Mouse (Mus musculus) intestine, embryonic 14.5 days (tissue): ENCODE measurements around the gene Pou5f2. TPM values are rescaled to one million over a fixed set of nuclear protein-coding genes. Genes with fewer than 3 reads are reported as not detected.

Experiments used
- ATAC-seq: fragments of 200-750 bp; cut with Nextera tagmentation; replicated peaks from 2 replicates; pipeline ENCODE4 v1.8.0; 2017; ENCODE audit warnings: low read depth, moderate number of reproducible peaks, moderate TSS enrichment, moderate library complexity; ENCODE audit not compliant: low FRiP score, low TSS enrichment
- DNase-seq: peaks from one replicate; pipeline ENCODE4 v3.0.0-alpha.2; 2018; ENCODE audit warnings: low spot score
- H3K27ac ChIP-seq: fragments of 300-500 bp; sonication (generic); 2 replicates; pipeline ENCODE4 v1.5.1; 2014; ENCODE audit warnings: low read depth, mild to moderate bottlenecking, control low read depth
- H3K27me3 ChIP-seq: fragments of 300-500 bp; sonication (generic); replicated peaks from 2 replicates; pipeline ENCODE4 v1.6.1; 2014; ENCODE audit warnings: low read length, control low read depth; ENCODE audit not compliant: control insufficient read depth, insufficient read depth
- H3K36me3 ChIP-seq: fragments of 300-500 bp; sonication (generic); 2 replicates; pipeline ENCODE4 v1.6.1; 2014; ENCODE audit warnings: low read length, control low read depth; ENCODE audit not compliant: control insufficient read depth, insufficient read depth
- H3K4me1 ChIP-seq: fragments of 300-500 bp; sonication (generic); replicated peaks from 2 replicates; pipeline ENCODE4 v1.6.1; 2014; ENCODE audit warnings: low read length, control low read depth, mixed read lengths; ENCODE audit not compliant: control insufficient read depth, insufficient read depth
- H3K4me2 ChIP-seq: fragments of 300-500 bp; sonication (generic); 2 replicates; pipeline ENCODE4 v1.6.1; 2014; ENCODE audit warnings: low read length
- H3K4me3 ChIP-seq: fragments of 300-500 bp; sonication (generic); 2 replicates; pipeline ENCODE4 v1.5.1; 2014; ENCODE audit warnings: low read depth, low read length, control low read depth, mixed read lengths
- H3K9ac ChIP-seq: fragments of 300-500 bp; sonication (generic); 2 replicates; pipeline ENCODE4 v1.6.1; 2014; ENCODE audit warnings: mild to moderate bottlenecking, low read length
- H3K9me3 ChIP-seq: fragments of 300-500 bp; sonication (generic); 2 replicates; pipeline ENCODE4 v1.6.1; 2016; ENCODE audit warnings: low read length, control low read depth; ENCODE audit not compliant: control insufficient read depth
- WGBS: fragments of 180-500 bp; shearing (Covaris S2); extraction: QIAGEN DNeasy Blood & Tissue Kit; methylation state at CpG from one replicate; pipeline ENCODE4 v1.1.7; 2014; 5-methylcytosine and 5-hydroxymethylcytosine counted together
- polyA plus RNA-seq: library from polyadenylated mRNA; unstranded; fragments of >200 nt; fragmentation: Nextera tagmentation; extraction: Ambion mirVana; gene quantifications from 2 replicates; pipeline ENCODE4 v1.2.1, GENCODE M21; 2014

Gene Pou5f2
- 1.3 and 1.6 TPM in 2 replicates for polyA plus RNA-seq

DNA sequence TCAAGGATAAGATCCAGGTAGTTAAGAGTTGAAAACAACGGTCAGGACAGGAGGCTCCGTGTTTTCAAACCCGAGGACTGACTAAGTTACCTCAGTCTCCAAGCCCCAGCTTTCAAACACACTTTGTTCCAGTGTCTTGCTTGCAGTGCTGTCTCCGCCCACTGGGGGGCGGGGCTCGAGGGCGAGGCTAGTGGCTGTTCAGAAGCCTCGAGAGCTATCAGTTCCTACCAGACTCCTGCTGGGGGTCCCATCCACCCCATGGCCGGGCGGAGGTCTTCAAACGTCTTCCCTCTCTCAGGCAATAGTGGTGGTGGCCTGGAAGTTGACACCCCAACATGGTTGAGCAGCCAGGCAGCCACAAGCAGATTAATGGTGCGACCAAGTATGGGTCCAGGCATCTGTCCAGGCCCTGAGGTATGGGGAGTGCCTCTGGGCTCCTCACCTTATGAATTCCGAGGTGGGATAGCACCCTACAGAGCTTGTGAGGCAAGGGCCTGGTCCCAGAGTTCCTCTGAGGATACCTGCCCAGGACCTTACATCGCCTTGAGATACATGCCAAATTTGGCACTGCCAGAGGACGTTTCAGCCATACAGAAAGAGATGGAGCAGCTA lies at the start of gene Pou5f2:
Gene Pou5f2 (plus strand): TSS at position 220 of the 612 bp plus-strand sequence.
- no peak within 1 kb of the TSS for H3K4me3 ChIP-seq
- no peak within 1 kb of the TSS for H3K4me2 ChIP-seq
- no peaks in the 10 kb centered on the region for H3K4me1 ChIP-seq
- no peak within 1 kb of the TSS for H3K9ac ChIP-seq
- ATAC-seq: no peak
- no peaks in the 10 kb centered on the region for H3K27me3 ChIP-seq
- H3K36me3 ChIP-seq: no peaks in the 10 kb centered on the region
- H3K27ac ChIP-seq: no peak within 1 kb of the TSS
- WGBS: 59% methylated on average over 15 of the region's 15 CpGs
- no peak for DNase-seq
- H3K9me3 ChIP-seq: no peaks in the 10 kb centered on the region

DNA sequence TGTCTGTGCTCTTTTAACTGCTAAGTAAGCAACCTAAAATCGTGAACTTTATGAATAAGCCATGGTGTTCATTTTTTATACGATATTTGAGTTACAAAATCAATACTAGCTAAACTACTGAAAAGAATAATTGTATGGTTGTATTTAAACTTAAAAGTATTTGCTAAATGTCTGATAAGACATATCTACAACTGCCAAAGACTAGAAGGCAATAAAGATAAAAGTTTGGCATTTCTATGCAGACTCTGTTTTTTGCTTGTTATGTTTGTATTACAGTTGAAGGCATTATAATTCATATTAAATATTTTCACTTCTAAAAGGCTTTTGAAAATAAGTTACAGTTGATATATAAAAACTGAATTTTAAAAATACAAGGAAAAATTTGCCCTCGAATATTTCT lies 48.5 kb upstream of the Pou5f2 start:
- no peak for DNase-seq
- Histone ChIP-seq H3K27me3 (no peaks in the 10 kb centered on the region), H3K9me3 (no peaks in the 10 kb centered on the region), H3K9ac (no peak overlapping the region), H3K4me2 (no peak overlapping the region), H3K27ac (no peak overlapping the region), H3K4me1 (no peaks in the 10 kb centered on the region), H3K4me3 (no peak overlapping the region), H3K36me3 (no peaks in the 10 kb centered on the region)
- WGBS: 61% methylated on average over 3 of the region's 3 CpGs
- ATAC-seq: no peak

DNA sequence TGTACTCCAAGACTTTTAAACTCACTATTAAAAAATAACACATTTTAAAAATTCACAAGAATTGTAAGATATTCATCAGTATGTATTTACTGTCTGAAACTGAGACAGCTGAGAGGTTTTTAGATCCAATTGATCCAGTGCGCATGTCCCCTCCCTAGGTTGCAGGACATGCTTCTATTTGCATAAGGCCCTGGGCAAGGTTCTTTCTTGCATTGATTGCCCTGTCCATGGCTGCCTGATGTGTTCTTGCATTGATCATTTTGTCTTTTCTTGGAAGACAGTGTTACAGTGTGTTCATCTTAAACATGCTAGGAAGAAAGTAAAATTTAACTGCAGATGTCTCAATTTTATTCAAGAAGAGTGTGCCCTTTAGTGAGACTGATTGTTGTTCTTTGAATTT lies 47.6 kb upstream of the Pou5f2 start:
- DNase-seq (no peak), ATAC-seq (no peak)
- Histone ChIP-seq H3K36me3 (no peaks in the 10 kb centered on the region), H3K4me1 (no peaks in the 10 kb centered on the region), H3K4me2 (no peak overlapping the region), H3K9ac (no peak overlapping the region), H3K27me3 (no peaks in the 10 kb centered on the region), H3K9me3 (no peaks in the 10 kb centered on the region), H3K27ac (no peak overlapping the region), H3K4me3 (no peak overlapping the region)
- 73% methylated on average over 1 of the region's 1 CpGs for WGBS

DNA sequence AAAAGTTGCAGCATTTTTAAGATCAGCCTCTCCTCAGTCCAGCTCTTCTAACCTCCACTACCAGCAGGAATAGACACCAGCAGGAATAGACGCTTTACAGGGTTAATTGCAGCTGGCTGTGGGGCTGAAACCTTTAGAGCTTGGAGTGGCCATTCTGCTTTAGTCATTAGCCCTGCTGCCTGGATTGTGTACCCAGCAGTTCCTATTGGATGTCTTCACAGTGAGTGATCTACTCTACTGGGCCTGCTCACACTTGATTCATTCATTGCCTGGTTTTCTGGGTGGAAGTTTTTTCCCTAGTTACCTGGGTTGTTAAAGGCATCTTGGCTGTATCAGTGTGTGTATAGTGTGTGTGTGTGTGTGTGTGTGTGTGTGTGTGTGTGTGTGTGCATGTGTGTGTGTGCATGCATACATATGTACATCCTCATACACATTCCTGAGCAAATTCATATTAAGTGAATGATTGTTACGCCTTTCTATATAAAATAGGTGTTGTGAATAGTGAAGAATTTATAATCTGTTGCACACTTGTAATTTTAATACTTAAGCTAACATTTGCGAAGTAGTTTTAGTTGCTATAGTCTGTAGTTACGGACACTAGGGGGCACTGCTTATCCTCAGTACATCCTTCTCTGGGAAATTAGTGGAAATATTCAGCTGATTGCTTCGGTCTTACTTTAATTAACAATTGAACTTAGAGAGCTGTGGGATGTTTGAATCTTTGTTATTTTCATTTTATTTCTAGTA lies 42.4 kb upstream of the Pou5f2 start:
- H3K4me2 ChIP-seq: no peak overlapping the region
- no peak for DNase-seq
- H3K27ac ChIP-seq: no peak overlapping the region
- no peaks in the 10 kb centered on the region for H3K9me3 ChIP-seq
- no peaks in the 10 kb centered on the region for H3K36me3 ChIP-seq
- H3K27me3 ChIP-seq: no peaks in the 10 kb centered on the region
- H3K9ac ChIP-seq: no peak overlapping the region
- H3K4me3 ChIP-seq: no peak overlapping the region
- ATAC-seq: no peak
- no peaks in the 10 kb centered on the region for H3K4me1 ChIP-seq
- 35% methylated on average over 5 of the region's 5 CpGs for WGBS

DNA sequence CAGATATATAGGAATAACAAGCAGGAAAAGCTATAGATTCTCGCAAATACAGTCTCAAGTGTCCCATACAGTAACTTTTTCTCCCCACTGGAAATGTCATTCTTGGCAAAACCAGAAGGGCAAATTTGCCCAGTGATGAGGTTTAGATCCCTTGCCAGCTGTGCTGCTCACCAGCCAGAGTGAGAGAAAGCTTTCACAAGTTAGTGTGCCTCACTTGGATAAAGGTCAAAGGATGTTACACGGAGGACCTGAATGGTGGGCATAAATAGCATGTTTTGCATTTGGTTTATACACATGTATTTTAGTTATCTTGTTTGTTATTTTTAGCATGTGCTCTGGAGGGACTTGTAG lies 41.9 kb upstream of the Pou5f2 start:
- H3K27me3 ChIP-seq: no peaks in the 10 kb centered on the region
- H3K4me3 ChIP-seq: no peak overlapping the region
- DNase-seq (no peak), ATAC-seq (no peak)
- no peaks in the 10 kb centered on the region for H3K4me1 ChIP-seq
- no peaks in the 10 kb centered on the region for H3K9me3 ChIP-seq
- H3K9ac ChIP-seq: no peak overlapping the region
- no peak overlapping the region for H3K4me2 ChIP-seq
- no peaks in the 10 kb centered on the region for H3K36me3 ChIP-seq
- WGBS: 75% methylated on average over 2 of the region's 2 CpGs
- no peak overlapping the region for H3K27ac ChIP-seq

DNA sequence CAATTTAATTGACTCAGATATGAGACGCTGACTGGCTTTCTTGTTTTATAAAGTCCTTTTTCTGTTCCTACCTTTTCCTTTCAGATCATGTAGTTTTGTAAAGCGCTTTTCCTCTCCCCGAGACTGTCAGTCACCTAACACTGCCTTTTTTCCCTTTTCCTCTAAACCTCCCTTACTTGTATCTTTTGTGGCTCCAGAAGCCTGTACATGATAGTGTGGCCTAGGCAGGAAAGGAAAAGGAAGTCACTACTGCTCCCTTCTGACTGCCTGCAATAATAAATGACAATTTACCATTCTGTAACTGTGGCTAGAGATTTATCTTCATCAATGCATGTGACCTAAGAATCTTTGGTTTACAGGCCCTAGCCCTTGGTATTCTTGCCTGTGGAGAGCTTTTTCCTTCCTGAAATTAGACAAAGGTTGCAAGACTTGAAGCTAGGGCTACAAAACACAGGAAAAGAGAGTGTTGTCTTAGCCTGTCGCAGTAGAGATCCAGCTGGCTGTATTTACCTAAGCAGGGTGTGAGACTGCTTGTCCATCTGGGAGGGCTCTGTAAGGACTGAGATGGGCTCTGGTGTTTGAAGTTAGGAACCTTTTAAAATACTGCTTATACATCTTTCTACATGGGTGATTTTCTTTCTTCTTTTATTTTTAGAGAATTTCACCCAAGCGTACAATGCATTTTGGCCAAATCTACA lies 33.4 kb upstream of the Pou5f2 start:
- Histone ChIP-seq H3K27ac (no peak overlapping the region), H3K9me3 (no peaks in the 10 kb centered on the region), H3K4me3 (no peak overlapping the region), H3K36me3 (no peaks in the 10 kb centered on the region), H3K4me2 (no peak overlapping the region), H3K9ac (no peak overlapping the region), H3K4me1 (no peaks in the 10 kb centered on the region), H3K27me3 (no peaks in the 10 kb centered on the region)
- WGBS: 74% methylated on average over 5 of the region's 5 CpGs
- no peak for DNase-seq
- ATAC-seq: no peak

DNA sequence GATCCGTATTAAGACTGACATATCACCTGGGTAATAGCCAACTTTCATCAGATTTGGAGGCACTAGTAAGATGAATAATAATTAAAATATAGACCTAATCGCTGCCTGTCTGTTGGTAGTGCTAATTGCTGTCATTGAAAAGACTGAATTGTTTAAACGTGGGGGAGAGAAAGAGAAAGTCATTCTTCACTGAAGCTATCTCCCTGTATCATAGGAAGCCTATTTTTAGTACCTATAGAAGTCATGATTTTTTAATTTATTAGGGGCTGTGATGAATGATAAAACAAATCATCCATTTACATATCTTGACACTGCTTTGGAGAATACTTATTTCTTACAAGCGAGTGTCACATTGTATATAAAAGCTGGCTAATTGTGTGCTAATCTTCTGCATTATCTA lies 20.1 kb upstream of the Pou5f2 start:
- ATAC-seq (no peak), DNase-seq (no peak)
- no peaks in the 10 kb centered on the region for H3K4me1 ChIP-seq
- WGBS: 81% methylated on average over 4 of the region's 4 CpGs
- H3K27ac ChIP-seq: no peak overlapping the region
- no peak overlapping the region for H3K4me2 ChIP-seq
- no peaks in the 10 kb centered on the region for H3K9me3 ChIP-seq
- no peak overlapping the region for H3K9ac ChIP-seq
- no peaks in the 10 kb centered on the region for H3K27me3 ChIP-seq
- no peak overlapping the region for H3K4me3 ChIP-seq
- no peaks in the 10 kb centered on the region for H3K36me3 ChIP-seq

DNA sequence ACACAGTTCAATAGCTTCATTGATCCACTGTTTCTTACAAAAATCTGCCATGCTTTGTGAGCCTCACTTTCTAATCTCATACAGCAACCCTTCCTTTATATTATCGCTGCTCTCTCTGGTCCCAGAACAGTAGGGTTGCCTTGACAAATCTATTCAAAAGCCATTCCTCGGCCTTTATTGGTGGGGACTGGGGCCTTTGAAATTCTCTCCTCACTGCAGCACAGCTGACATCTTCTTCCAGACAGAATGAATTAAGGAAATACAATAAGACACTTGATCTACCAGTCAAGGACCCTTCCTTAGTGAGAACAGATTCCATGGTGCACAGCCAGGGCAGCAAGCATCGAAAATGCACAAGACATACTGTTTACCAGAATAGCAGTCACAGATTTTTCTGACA lies 19.4 kb upstream of the Pou5f2 start:
- no peak for ATAC-seq
- WGBS: 63% methylated on average over 3 of the region's 3 CpGs
- no peaks in the 10 kb centered on the region for H3K9me3 ChIP-seq

More for the DNA sequence above, 19.4 kb upstream of the Pou5f2 start:
- Histone ChIP-seq H3K27ac (no peak overlapping the region), H3K27me3 (no peaks in the 10 kb centered on the region), H3K36me3 (no peaks in the 10 kb centered on the region), H3K4me2 (no peak overlapping the region), H3K4me3 (no peak overlapping the region), H3K4me1 (no peaks in the 10 kb centered on the region), H3K9ac (no peak overlapping the region)
- DNase-seq: no peak
